Mouse (Mus musculus) monocyte, adult 2 months (primary cell): ENCODE results near the gene Osm.

Experiments
- DNase-seq, 2 experiments: peaks; one replicate each; pipeline ENCODE4 v3.0.0; 2022; ENCODE audit warnings: low spot score in 2 of 2, low read depth in 1 of 2

Gene Osm

DNA sequence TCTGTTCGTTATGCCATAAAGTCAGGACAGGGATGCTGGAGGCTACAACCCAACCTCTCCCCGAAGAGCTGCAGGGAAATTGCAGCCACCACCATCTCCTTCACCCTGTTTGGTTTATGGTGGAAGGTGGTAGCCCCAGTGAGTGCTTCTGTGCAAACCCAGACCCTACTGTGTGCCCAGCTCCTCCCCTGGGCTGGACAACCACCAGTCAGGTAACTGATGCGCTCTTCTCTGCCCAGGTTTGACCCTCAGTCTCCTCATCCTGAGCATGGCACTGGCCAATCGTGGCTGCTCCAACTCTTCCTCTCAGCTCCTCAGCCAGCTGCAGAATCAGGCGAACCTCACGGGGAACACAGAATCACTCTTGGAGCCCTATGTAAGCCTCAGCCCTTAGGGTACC is 1.9 kb downstream of the Osm start:
- no peak for DNase-seq

DNA sequence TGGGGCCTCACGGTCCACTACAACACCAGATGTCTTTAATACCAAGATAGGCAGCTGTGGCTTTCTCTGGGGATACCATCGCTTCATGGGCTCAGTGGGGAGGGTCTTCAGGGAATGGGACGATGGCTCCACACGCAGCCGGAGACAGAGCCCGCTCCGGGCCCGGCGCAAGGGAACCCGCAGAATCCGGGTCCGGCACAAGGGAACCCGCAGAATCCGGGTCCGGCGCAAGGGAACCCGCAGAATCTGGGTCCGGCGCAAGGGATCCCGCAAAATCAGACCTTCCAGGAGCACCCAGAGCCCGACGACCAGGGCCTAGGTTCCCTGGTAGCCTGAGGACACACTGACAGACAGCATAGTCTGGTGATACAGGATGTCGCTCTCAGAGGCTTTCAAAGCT is 3.5 kb downstream of the Osm start:
- no peak for DNase-seq

DNA sequence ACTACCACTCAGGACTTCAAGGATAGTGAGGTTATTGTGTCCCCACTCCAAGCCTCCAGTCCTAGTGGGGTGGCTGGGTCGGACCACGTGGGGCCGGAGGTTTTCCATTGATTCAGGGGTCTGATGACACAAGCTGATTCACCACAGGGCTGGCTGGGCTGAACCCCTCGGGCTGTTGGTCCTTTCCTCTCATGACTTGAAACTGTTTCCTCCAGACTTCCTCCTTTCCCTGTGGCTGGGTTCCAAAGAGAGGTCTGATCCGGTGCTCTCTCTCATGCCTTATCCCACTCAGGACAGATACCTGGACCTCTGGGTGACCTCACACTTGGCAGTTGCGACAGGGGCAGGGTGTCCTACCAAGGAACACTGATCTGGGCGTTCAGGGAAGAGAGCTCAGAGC is 3.9 kb downstream of the Osm start:
- DNase-seq: peak in 1 of 2 experiments; percentile 42

DNA sequence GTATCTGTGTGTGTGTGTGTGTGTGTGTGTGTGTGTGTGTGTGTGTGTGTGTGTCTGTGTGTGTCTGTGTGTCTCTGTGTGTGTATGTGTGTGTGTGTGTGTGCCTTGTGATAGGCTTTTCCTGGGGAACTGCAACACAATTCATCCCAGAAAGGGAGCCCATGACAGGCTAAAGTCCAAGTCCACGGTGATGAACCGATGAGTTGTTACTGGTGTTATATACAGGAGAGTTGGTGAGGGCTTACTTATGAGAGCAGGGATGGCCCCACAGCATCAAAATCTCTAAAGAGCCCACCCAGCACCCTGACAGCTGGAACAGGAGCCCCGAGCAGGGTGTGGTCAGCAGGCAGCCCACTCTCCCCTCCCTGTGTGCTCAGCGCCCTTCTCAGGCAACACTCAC is 5.0 kb downstream of the Osm start:
- DNase-seq: no peak

DNA sequence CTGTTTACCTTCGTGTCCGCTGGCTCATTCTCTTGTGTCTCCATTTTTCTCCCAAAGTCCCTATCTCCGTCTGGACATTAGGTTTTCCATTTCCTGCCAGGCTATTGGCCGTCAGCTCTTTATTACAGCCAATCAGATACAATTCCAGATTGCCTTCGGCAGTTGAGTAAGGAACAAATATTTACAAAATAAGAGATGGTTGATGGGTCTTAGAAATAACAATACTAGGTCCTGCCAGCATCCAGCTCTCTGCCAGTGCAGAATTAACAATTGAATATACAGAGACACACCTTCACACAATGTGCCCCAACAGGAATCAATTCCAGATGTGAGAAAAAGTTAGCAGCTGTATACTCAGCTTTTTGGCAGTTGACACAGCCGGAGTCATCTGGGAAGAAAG is 9.9 kb downstream of the Osm start:
- no peak for DNase-seq

DNA sequence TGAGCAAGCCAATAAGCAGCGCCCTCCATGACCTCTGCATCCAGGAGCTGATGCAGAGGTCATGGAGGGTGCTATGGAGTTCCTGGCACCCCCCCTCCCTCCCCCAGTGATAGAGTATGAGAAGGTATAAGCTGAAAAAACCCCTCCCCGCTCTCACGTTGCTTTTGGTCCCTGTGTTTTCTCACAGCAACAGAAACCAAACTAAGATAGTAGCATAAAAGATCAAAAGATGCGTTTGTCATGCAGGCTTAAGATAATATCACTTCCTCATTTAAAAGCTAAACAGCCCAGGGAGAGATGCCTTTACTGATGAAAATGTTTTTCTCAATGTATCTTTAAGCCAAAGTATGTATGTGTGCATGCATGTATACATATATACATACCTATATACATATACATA is 10.4 kb downstream of the Osm start:
- DNase-seq: no peak

DNA sequence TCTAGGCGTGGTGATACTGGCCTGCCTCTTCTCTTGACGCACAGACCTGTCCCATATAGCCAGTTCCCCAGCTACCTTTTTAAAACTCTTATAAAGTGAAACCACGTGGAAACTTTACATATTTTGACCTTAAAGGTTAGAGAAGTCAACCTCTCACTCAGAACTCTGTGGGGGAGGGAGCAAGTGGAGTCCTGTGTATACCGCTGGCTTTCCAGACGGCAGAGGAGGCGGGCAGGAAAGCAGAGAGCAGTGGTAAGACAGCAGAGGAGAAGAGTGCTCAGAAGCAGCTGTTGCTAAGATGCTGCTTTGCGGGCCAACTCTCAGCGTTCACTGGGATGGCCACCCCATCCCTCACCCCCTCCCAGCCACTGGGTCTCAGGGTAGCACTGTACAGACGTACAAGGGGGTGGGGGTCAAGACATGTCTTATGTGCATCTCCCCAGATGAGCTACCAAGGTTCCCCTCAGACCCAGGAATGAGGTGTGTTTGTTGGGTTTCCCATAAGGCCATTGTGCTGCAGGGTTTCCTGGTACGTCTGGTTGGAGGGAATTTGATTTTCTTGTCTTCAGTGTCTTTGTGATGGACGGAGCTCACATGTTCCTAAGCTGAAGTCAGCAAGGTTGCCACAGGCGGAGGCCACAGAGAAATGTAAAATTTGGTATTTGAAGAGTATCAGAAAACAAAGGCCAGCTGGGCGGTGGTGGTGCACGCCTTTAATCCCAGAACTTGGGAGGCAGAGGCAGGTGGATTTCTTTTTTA is 11.2 kb downstream of the Osm start:
- DNase-seq: no peak

DNA sequence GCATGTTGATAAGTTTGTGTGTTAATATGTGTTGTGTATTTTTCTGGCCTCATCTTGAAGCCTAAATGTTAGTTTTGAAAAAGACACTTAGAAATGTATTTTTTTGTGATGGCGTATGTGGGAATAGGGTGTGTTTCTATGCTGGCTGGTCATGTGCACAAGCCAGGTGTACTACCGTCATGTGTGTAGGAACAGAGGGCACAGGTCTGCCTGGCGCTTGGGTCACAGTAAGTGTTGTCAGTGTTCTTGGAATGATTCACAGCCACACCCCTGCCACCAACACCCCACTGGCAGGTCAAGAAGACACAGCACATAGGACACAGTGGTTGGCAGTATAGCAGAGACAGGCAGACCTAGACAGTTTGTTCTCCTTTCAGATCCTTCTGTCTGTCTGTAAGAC is 12.9 kb downstream of the Osm start:
- no peak for DNase-seq

DNA sequence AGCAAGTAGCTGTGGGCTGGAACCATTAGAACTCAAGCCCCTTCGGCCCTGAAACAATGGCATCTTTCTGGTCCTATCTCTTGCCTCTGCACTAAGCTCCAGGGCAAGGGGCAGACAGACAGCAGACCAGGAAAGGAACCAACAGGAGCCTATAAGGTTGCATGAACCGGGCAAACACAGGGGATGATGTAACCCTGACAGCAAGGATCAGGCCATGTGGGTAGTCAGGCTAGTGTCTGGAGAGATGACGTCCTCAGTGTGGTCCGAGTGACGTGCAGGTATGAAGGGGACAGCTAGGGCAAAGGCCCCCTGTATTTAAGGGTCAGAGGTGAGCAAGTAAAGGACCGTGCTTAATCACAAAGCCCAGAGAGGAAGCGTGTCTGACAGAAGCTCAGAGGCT is 14.1 kb downstream of the Osm start:
- no peak for DNase-seq

DNA sequence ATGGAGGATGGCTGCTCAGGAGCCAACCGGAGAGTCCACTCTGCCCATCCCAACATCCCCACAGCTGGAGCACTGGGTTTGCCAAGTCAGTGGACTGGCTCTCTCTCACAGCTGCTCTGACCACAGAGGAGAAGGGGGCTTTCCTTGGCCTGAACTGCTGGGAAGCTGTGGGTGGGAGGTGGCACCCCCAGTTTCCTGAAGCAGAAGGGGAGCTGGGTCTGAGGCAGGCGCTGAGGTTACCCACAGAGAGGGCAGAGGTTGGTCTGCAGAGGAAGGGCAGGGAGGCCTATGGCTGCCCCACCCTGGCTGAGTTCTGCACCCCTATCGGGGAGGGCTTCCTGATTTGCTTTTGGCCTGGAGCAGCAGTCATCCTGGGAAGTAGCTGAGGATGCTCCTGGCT is 15.2 kb downstream of the Osm start:
- DNase-seq: no peak

DNA sequence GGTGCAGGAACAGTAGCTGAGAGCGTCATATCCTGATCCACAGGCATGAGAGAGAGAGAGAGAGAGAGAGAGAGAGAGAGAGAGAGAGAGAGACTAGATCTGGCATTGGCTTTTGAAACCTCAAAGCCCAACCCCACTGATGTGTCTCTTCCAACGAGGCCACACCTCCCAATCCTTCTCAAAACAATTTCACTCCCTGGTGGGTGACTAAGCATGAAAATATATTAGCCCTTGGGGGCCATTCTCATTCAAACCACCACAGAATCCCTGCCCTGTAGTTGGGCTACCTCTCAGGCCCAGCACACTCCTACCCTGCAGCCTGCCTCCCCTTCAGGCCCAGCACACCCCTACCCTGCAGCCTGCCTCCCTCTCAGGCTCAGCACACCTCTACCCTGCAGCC is 16.7 kb downstream of the Osm start:
- no peak for DNase-seq

DNA sequence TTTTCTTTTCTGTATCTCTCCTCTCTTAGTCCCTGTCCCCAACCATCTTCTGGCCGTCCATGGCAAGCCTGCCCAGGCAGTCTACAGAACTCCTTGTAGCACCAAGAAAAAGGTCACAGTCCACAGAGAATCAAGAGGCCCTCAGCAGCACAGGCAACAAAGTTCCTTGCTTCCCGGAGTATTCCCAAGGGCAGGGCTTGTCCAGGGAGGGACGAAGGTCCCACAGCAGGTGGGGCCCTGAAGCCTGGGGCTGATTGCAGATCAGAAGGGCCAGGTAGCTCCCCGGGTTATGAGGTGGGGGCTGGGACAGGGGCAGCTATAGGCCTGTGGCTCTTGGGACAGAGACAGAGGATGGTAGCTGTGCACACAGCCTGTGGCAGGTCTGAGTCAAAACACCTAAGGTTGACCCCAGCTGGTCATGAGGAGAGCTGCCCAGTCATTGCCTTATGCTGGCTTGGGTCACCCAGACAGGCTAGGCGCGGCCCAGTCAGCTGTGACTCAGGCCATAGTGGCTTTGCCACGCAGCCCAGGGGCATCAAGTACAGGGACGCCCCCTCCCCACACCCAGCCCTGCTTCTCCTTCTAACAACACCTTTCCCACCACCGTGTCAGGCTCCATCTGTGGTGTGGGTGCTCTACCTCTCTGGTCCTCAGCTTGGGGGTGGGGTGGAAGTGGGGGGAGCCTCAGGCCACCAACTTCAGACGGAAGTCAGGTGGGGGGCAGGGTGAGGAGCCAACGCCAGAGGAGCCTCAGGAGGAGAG is 20.8 kb downstream of the Osm start, which contains the start of gene Lif:
Lif (plus strand) TSS at position 712 of the 762 bp plus-strand sequence.
- no peak for DNase-seq

DNA sequence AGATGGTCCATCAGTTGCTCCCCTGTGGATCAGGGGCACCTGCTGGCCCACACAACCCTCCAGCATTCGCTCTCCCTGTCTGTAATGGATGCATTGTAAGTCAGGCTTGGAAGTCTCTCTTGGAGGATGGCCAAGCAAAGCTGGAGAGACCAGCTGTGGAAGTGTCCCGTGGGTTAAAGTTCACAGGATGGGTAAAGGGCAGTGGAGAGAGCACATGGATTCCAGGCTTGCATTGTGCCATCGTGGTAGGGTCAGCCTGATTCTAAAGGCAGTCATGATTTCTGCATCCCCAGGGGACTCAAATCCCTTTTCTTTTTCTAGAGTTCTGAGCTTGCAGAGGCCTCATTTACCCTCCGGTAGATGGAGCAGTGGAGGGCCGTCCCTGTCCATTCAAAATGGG is 21.5 kb downstream of the Osm start:
- DNase-seq: no peak

DNA sequence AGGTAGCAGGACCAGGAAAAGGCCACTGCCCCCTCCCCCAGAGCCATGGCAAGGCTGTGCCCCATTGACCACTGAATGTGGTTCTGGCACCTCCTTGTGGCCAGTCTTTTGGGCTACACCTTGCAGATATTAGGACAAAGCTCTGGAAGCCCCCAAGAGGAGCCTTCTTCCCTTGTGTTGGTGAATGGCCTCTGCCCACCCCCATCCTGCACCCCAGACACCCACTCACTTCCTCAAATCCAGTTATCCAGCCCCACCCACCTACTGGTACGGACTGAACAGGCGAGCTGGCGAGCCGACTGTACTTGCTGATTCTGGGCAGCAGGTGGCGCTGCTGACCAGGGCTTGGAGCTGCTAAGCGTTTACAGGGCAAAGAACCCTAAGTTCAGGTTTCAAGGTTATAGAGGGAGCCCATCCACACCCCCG is 22.4 kb downstream of the Osm start:
- peak; percentile 57 to 81 for DNase-seq

DNA sequence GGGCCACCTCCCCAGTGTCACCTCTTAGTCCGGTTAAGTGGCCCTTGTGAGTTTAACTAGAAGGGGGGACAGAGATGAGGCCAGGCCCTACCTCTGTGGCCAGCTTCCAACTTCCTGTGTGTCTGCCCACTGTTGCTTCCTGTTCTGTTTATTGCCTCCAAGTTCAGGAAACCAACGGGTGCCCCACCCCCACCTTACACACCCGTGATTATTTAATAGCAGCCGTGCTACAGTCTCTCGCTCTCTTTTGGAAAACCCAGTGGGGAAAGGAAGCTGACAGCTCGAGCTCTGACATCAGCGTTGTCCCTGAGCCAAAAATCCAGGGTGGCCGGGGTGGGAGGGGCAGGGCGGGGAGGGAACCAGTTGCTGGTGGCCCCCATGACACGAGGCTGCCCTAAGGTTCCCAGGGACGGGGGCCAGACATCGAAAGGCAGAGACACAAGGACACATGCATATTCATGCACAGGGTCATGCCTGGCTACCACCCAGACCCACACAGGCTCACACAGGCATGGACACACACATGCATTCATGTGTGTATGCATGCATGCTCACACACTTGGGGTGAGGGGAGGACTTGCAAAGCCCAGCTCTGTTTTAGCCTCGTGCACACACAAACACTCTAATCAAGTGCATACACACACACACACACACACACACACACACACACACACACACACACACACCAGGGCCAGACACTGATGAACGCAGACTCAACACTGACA is 24.4 kb downstream of the Osm start:
- no peak for DNase-seq

DNA sequence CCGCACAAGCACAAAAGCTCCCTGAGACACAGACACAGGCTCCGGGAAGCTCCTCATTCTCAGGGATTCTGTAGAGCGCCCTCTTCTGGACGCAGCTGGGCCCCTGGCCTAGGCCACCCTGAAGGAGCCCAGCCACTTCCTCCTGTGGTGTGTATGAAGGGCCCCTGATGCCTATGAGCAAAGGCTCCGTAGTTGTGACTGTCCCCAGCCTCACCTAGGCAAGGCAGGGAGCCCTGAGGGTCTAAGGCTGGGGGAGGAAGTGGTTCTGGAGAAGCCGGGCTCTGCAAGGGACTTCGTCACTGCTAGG is 24.9 kb downstream of the Osm start:
- peak; percentile 68 to 77 for DNase-seq

DNA sequence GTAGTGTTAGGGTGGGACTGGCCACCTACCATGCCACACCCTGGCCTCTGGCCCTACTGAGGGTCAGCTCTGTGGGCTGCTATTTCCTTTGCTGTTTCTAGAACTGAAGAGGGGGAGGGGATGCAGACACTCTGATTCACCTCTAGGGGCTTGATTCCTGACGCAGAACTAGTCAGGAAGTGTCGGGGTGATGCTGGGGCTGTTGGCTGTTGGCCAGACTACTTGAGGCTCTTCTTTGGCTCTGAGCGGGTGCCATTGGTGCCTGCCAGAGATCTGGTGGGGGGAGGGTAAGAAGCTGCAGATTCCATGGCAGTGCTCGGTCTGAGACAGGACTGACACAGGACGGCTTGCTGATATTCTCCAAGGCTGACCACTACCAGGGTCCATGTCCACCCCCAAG is 25.7 kb downstream of the Osm start:
- no peak for DNase-seq

DNA sequence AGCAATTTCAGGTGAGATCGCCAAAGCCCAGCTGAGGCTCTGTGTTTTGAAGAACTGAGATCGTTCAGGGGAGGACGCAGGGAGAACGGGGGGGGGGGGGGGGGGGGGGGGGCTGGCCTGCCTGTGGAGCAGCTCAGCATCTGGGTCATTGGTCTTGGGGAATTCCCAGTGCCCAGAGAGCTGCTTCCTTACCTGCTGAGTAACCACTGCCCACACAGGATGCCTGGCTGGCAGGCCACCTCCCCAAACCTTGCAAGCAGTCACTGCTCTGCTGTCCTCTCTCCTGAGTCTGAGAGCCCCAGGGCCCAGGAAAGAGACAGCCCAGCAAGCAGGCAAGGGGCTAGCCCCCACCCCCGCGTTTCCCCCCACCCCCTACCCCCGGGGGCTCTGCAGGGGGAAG is 26.6 kb downstream of the Osm start:
- no peak for DNase-seq

DNA sequence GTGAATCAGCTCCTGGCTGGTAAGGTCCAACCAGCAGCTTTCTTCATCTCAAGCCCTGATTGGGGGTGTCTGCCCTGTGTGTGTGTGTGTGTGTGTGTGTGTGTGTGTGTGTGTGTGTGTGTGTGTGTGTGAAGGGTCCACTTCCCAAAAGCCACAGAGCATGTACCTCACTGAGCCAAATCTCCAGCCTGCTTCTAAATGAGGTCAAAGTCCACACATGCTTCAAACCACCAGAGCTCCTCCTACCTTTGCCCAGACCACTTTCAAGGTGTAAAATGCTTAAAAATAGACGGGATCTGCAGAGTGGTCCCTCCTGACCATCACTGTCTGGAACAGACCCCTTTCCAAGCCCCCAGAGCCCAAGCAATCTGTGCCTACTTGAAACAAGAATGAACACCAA is 27.1 kb downstream of the Osm start:
- DNase-seq: no peak

DNA sequence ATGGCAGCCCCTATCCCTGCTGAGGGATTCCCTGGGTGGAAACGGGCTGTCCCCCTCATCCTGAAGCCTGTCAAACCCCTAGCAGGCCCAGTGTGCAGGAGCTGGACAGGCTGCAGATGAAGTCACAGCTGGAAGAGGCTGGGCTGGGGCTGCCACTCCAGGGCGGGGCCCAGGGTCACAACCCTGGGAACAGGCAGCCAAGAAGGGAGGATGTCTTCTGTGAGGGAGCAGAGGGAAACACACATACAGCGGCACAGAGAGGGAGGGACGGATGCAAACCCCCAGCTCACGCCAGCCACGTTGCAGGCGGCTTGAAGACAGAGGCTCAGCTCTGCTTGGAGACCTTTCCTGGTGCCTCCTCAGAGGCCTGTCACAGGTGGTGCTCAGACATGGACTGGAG is 27.8 kb downstream of the Osm start:
- no peak for DNase-seq

DNA sequence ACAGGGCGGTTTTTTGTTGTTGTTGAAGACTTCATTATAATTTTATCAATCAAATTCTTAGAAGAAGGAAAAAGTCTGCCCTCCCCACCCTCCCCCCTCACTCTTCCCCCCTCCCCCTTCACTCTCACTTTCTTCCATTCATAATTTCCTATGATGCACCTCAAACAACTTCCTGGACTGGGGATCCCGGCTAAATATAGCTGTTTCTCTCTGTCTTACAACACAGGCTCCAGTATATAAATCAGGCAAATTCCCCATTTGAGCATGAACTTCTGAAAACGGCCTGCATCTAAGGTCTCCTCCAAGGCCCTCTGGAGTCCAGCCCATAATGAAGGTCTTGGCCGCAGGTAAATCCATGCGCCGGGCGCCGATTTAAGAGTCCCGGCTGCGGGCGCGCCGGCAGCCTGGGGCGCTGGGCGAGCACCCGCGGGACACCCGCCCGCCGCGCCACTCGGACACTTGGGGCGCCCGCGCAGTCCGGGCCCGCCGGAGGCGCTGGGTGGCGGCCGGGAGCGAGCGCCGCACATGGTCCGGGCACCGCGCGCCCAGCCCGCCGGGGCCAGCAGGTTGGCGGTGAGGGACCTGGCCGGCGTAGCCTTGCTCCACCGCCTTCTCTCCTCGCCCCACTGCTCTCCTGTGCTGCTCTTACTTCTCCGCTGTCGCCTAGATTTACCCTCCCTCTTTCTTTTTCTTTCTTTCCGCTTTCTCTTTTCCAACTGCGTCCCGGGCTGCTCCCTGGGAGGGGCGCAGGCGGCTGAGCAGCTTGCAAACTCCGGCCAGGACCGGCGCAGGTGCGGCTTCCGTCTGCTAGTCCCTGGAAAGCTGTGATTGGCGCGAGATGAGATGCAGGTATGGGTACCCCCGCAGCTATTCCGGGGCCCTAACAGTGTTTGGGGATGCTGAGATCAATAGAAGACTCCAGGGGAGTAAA is 30.3 kb downstream of the Osm start:
- DNase-seq: peak in 1 of 2 experiments; percentile 25
